Mouse (Mus musculus) embryonic fibroblast, embryonic 13.5 days (primary cell): ENCODE results near the gene Traip. TPM values are rescaled to one million over a fixed set of nuclear protein-coding genes. Genes with fewer than 3 reads are reported as not detected.

Experiments used
- H3K27ac ChIP-seq: 2 replicates; pipeline ENCODE4 v1.5.1; 2012; ENCODE audit warnings: low read length, control low read depth, inconsistent platforms; ENCODE audit not compliant: insufficient read depth
- H3K4me1 ChIP-seq: 2 replicates; pipeline ENCODE4 v1.6.1; 2011; ENCODE audit warnings: low read length; ENCODE audit not compliant: control insufficient read depth, insufficient read depth
- H3K4me3 ChIP-seq: 2 replicates; pipeline ENCODE4 v1.5.1; 2011; ENCODE audit warnings: mild to moderate bottlenecking, control low read depth, low read length; ENCODE audit not compliant: insufficient read depth
- CTCF ChIP-seq: IDR thresholded peaks from 2 replicates; pipeline ENCODE4 v1.5.1; 2011; ENCODE audit warnings: mild to moderate bottlenecking, control low read depth, low read length, moderate library complexity, borderline replicate concordance; ENCODE audit not compliant: insufficient read depth
- POLR2A ChIP-seq: IDR thresholded peaks from 2 replicates; pipeline ENCODE4 v1.6.1; 2011; ENCODE audit warnings: low read depth, mild to moderate bottlenecking, control low read depth, low read length, moderate library complexity
- polyA plus RNA-seq: library from polyadenylated mRNA; stranded (reverse); fragments of >200 nt; gene quantifications from 2 replicates; pipeline ENCODE4 v1.2.4, GENCODE M21; 2011; ENCODE audit warnings: low read depth; ENCODE audit not compliant: missing spikeins, insufficient read length

Traip gene
- polyA plus RNA-seq, 1 experiment: 13.5 TPM

DNA sequence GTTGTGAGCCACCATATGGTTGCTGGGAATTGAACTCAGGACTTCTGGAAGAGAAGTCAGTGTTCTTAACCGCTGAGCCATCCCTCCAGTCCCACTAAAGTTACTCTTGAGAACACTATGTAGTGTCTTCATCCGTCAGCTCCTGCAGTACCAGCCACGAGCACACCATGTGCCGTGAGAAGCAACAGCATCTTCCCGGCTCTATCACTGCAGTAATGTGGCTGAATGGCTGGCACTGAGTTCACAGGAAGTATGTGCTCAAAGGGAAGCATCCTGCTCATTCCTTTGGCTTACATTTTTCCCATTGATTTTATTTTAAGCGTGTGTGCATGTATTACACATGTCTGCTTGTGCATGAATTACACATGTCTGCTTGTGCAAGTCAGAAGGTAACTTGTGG lies 17.5 kb downstream of the Traip start:
- Histone ChIP-seq H3K4me3 (no peak overlapping the region), H3K4me1 (no peaks in the 10 kb centered on the region), H3K27ac (no peak overlapping the region)
- TF ChIP-seq CTCF (no peak), POLR2A (no peak)

DNA sequence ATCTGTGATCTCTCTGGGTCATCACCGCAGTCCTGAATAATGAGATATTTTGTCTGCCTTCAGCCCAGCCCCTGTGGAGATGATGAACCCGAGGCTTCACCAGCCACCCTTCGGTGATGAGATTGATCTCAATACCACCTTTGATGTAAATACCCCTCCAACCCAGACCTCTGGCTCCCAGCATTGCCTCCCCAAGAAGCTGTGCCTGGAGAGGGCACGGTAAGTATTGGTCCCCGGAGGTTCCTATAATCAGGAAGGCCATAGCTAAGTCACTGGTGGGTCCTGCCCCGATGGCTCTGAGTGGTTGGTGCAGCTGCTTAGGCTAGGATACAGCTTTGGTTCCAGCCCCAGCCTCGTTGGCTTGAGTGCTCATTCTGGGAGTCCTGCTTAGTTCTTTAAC lies 18.6 kb downstream of the Traip start:
- TF ChIP-seq CTCF: no peak
- Histone ChIP-seq H3K27ac (no peak overlapping the region), H3K4me1 (no peaks in the 10 kb centered on the region)

DNA sequence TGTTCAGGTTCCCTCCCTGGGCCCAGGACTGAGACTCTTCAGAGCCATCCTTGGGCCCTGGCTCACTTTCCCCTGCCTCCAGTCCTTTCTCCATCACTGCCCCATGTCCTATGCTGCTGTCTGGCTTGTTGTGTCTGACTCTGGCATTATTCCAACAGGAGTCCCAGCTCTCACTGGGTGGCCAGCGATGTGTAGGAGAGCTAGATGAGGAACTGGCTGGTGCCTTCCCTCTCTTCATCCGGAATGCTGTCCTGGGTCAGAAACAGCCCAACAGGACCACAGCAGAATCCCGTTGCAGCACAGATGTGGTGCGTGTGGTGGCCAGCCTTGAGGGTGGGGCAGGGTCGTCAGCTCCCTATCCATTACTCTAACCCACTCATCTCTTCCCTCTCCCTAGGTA lies 20.4 kb downstream of the Traip start:
- Histone ChIP-seq H3K27ac (no peak overlapping the region), H3K4me3 (no peak overlapping the region), H3K4me1 (peaks cover 4% of the 10 kb centered on the region)
- TF ChIP-seq CTCF (no peak), POLR2A (no peak)

More for the DNA sequence above, 18.6 kb downstream of the Traip start:
- H3K4me3 ChIP-seq: no peak overlapping the region

DNA sequence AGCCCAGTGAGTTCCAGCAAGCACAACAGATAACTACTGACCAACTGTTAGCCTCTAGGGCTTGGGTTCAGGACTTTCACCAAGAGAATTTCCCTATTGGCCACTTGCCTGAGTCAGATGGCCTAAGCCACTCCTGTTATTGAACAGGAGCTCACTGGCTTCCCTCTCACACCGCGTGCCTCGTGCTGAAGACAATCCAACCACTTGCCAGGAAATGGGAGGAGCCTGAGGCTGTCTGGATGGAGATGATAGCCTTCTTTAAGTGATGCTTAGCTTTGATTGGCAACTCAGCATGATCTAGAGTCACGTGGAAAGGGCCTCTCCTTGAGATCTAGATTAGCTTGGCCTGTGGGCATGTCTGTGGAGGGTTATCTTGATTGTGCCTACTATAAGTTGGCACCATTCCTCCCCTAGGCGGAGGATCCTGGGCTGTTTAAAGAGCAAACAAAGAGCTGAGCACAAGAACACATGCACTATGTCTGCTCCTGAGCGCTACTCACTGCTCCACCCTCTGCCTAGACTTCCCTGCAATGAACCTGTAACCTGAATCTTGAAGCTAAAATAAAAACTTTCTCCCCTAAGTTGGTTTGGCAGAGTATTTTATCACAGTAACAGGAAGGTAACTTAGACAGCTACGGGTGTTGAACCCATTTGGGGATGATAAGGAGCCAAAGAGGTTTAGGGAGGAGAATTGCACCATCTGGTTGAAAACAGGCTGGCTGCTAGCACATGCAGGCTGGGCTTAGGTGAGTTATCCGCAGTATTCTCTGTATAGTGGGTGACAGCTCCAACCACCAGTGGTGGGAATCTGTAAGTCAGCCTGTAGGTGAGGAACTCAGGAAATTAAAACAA lies 22.0 kb downstream of the Traip start:
- Histone ChIP-seq H3K4me1 (peaks cover 4% of the 10 kb centered on the region), H3K4me3 (no peak overlapping the region), H3K27ac (no peak overlapping the region)
- TF ChIP-seq CTCF (no peak), POLR2A (no peak)

DNA sequence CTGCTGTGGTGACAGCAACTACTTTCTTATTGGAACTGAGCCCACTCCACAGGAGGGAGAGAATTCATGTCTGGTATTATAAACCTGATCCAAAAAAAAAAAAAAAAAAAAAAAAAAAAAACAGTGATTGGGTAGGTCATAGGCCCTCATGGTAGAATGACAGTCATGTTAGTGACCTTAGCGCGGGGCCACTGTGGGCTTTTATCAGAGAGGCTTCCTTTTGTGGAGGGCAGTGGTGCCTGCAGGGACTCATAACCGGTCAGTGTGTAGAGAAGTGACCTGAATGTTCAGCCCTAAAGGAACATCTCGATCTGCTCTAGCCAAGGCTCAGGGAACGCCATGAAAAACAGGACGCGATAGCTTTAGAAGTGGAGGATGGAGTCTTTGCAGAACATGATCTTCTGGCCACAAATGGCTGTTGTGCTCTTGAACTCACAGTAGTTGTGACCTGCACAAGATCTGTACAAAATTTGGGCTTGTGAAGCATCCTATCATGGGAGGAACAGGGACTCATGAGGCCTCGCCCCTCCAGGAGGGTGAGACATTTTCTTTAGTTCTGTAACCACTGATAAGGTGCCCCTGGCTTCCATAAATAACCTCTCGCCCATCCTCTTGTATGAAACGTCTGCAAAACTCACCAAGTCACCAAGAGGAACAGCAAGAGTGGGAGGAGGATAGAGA lies 24.7 kb downstream of the Traip start:
- TF ChIP-seq POLR2A (no peak), CTCF (no peak)
- Histone ChIP-seq H3K4me3 (no peak overlapping the region), H3K4me1 (peaks cover 4% of the 10 kb centered on the region), H3K27ac (peak overlapping the region; percentile 94)

DNA sequence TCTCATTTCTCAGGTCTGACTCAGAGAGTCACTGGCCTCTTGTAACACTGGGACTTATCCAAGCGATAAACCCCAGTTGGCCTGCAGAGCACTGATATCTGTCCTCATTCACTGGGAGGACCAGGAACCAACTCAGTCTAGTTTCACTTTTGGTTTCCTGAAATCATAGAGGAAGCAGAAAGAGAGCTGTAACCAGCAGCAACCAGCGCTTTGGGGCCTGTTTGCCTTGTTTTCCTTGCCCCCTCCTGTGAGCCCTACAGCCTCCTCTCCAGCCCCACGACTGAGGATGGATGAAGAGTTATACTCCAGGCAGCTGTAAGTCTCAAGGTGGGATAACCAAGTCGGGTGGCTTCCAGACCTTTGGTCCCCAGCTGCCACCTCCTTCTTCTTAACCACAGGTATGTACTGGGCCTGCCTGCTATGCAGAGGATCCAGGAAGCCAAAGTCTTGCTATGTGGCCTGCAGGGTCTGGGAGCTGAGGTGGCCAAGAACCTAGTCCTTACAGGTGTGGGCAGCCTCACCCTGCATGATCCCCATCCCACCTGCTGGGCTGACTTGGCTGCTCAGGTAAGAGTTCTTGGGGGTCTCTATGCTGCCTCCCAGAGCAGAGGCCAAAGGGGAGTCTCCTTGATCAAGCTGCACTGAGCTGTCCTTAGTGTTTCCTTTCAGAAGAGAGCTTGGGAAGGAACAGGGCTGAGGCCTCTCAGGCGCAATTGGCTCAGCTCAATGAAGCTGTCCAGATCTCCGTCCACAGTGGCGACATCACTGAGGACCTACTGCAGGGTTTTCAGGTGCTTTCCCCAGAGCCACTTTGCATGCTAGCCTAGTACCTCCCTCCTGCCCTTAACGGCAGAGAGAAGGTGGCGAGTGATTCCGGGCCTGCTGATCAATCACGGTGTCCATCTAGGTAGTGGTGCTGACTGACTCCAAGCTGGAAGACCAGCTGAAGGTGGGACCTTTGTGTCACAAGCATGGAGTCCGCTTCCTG lies 25.8 kb downstream of the Traip start, which contains the start of gene Uba7:
Gene Uba7 (plus strand): TSS at position 107 of the 988 bp plus-strand sequence.
- Histone ChIP-seq H3K4me3 (peak within 1 kb of the TSS; percentile 11), H3K27ac (peak within 1 kb of the TSS; percentile 94), H3K4me1 (peaks cover 4% of the 10 kb centered on the region)
- TF ChIP-seq POLR2A (peak; percentile 42; the same call in 1 of the 2 replicates), CTCF (no peak)

DNA sequence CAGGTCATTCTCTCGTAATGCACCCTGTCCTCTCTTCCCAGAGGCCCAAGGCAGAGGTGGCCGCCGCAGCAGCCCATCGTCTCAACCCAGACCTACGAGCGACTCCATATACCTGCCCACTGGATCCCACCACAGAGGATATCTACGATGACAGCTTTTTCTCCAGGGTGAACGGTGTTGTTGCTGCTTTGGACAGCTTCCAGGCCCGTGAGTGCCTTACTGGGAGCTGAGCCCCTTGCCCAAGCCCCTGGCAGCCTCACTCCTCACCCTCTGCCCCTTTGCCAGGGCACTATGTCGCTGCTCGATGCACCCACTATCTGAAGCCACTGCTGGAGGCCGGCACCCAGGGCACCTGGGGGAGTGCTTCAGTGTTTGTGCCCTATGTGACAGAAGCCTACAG lies 28.9 kb downstream of the Traip start:
- H3K4me1 ChIP-seq: peaks cover 21% of the 10 kb centered on the region
- no peak overlapping the region for H3K4me3 ChIP-seq
- TF ChIP-seq CTCF (no peak), POLR2A (no peak)
- H3K27ac ChIP-seq: no peak overlapping the region

DNA sequence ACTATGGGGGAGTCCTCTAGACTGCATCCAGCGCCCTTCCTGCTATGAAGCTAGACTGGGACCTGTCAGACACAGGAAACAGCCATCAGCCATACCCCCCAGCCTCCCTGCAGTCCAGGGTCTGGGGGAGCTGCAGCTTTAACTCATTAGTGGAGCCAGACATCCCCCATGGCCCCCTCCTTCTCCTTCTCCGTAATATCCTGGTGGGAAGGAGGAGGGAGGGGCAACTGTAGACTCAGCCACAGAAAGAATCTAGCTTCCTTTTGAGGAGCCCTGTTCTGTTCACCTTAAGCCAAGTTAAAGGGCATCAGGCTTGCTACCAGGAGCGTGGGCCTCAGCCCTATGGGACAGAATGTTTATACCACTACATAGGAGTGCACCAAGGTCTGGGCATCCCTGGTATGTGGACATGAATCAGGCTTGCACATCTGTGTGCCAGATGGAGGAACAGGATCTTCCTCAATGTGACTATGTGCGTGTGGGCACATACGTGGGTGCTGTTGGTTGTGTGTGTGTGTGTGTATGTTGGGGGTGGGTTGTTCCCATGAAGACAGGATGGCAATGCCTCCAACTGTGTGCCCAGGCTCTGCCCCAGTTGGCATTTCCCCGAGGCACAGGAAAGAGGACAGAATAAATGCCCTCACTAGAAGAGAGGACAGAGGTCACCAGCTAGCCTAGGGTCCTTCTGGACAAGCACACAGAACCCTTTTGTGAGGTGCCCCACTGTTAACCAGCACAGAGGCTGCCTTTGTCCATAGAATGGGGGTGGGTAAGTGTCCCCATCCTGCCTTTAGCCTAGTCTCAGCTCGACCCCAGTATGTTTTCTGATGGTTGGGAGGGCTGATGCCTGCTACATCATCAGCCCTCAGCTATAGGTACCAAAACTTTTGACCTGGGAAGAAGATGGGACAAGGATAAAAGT lies 32.0 kb downstream of the Traip start:
- Histone ChIP-seq H3K4me1 (peaks cover 18% of the 10 kb centered on the region), H3K27ac (peak overlapping the region; percentile 92), H3K4me3 (no peak overlapping the region)
- TF ChIP-seq CTCF (no peak), POLR2A (peak; percentile 53)
